Mouse (Mus musculus): ENCODE measurements around the gene Mrpl23. TPM values are rescaled to one million over a fixed set of nuclear protein-coding genes. Genes with fewer than 3 reads are reported as not detected.

Mrpl23 gene
- total and polyA plus RNA-seq, 3 experiments: 11.4 to 48.2 TPM; not detected in 1

DNA sequence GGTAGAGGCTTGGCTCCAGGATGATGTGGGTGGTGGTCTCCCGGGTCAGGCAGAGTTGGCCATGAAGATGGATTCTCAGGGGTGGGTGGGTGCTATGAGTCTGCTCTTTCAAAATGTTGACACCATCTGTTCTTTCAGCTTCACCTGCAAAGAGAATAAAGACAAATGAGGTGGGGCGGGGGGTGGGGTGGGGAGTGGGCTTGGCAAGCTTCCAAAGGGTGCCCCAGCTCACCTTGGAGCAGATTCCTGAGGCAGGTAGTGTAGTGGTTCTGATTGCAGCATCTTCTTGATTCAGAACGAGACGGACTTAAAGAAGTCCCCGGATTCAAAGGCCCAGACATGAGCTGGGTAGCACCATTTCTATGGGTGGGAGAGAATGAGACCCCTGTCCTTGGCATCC is 43.5 kb downstream of the Mrpl23 start:
- H3K36me3 ChIP-seq (ENCODE audit: control insufficient read depth in 1 of 2, insufficient read depth in 2 of 2, low read length in 2 of 2): no peaks in the 10 kb centered on the region
- H3K9ac ChIP-seq (ENCODE audit: control insufficient read depth, low read depth, low read length, poor library complexity, severe bottlenecking): no peak overlapping the region
- no peak for DNase-seq (ENCODE audit: low read depth, low spot score)
- no peak for TF ChIP-seq POLR2AphosphoS5 (IDR thresholded peaks at IDR 0.05; ENCODE audit: borderline replicate concordance, low read depth, low read length)
- no peak overlapping the region for H3K27ac ChIP-seq (ENCODE audit: control insufficient read depth, low read depth, low read length)
- H3K79me2 ChIP-seq (ENCODE audit: control insufficient read depth, insufficient read depth, low read length, poor library complexity): no peaks in the 10 kb centered on the region
- no peaks in the 10 kb centered on the region for H3K9me3 ChIP-seq (replicated peaks; ENCODE audit: insufficient read depth, low read length)
- H3K27me3 ChIP-seq (ENCODE audit: control insufficient read depth in 1 of 2, insufficient read depth in 2 of 2, low read length in 2 of 2): no peaks in the 10 kb centered on the region
- H3K4me3 ChIP-seq (ENCODE audit: control insufficient read depth in 1 of 2, insufficient read depth in 1 of 2, low read depth in 2 of 2, low read length in 2 of 2): no peak overlapping the region
- H3K4me1 ChIP-seq (ENCODE audit: control insufficient read depth in 1 of 2, insufficient read depth in 2 of 2, low read length in 2 of 2): no peaks in the 10 kb centered on the region

- H3K27me3 ChIP-seq (ENCODE audit: control insufficient read depth in 1 of 2, insufficient read depth in 2 of 2, low read length in 2 of 2): no peaks in the 10 kb centered on the region
- no peaks in the 10 kb centered on the region for H3K36me3 ChIP-seq (ENCODE audit: control insufficient read depth in 1 of 2, insufficient read depth in 2 of 2, low read length in 2 of 2)
- H3K9me3 ChIP-seq (replicated peaks; ENCODE audit: insufficient read depth, low read length): no peaks in the 10 kb centered on the region
- TF ChIP-seq RAD21 (IDR thresholded peaks at IDR 0.05; ENCODE audit: low read depth, low read length): no peak
- no peak for TF ChIP-seq EP300 (IDR thresholded peaks at IDR 0.05; ENCODE audit: low read depth in 1 of 2, low read length in 2 of 2)
- TF ChIP-seq TAL1 (IDR thresholded peaks at IDR 0.05; ENCODE audit: low read length): no peak
- TF ChIP-seq SIN3A (IDR thresholded peaks at IDR 0.05; ENCODE audit: low read length): no peak
- no peak for TF ChIP-seq ELF1 (IDR thresholded peaks at IDR 0.05; ENCODE audit: low read depth, low read length)
- no peak for TF ChIP-seq NELFE (IDR thresholded peaks at IDR 0.05; ENCODE audit: low read depth, low read length)
- TF ChIP-seq CHD1 (IDR thresholded peaks at IDR 0.05; ENCODE audit: low read depth, low read length): no peak
- no peak for TF ChIP-seq HCFC1 (IDR thresholded peaks at IDR 0.05; ENCODE audit: low read depth, low read length)
- TF ChIP-seq MEF2A (IDR thresholded peaks at IDR 0.05; ENCODE audit: extremely low read depth, insufficient replicate concordance, low read depth, low read length, poor library complexity, severe bottlenecking): no peak
- no peak for TF ChIP-seq MAX (IDR thresholded peaks at IDR 0.05; ENCODE audit: low read length)
- no peak for TF ChIP-seq SMC3 (IDR thresholded peaks at IDR 0.05; ENCODE audit: low read depth, low read length)
- TF ChIP-seq TCF12 (IDR thresholded peaks at IDR 0.05; ENCODE audit: low read depth, low read length): no peak
- no peak for TF ChIP-seq USF1 (IDR thresholded peaks at IDR 0.05; ENCODE audit: low read depth, low read length)
- TF ChIP-seq CTCF (IDR thresholded peaks at IDR 0.05 in 2 of 3, conservative IDR thresholded peaks at IDR 0.05 in 1 of 3; ENCODE audit: control insufficient read depth in 1 of 3, insufficient read depth in 1 of 3, low read depth in 2 of 3, low read length in 3 of 3, poor library complexity in 1 of 3, severe bottlenecking in 1 of 3): no peak
- TF ChIP-seq USF2 (IDR thresholded peaks at IDR 0.05; ENCODE audit: borderline replicate concordance in 1 of 2, insufficient read depth in 1 of 2, low read depth in 1 of 2, low read length in 2 of 2): no peak
- no peak for TF ChIP-seq POLR2AphosphoS2 (IDR thresholded peaks at IDR 0.05; ENCODE audit: low read length)
- TF ChIP-seq MAZ (IDR thresholded peaks at IDR 0.05; ENCODE audit: low read depth, low read length): no peak
- TF ChIP-seq ETS1 (IDR thresholded peaks at IDR 0.05; ENCODE audit: low read depth, low read length): no peak
- no peak for TF ChIP-seq MAFK (IDR thresholded peaks at IDR 0.05; ENCODE audit: borderline replicate concordance, low read depth, low read length)
- no peak for TF ChIP-seq POLR2AphosphoS5 (IDR thresholded peaks at IDR 0.05; ENCODE audit: borderline replicate concordance, low read depth, low read length)
- no peaks in the 10 kb centered on the region for H3K79me2 ChIP-seq (ENCODE audit: control insufficient read depth, insufficient read depth, low read length, poor library complexity)
- H3K27ac ChIP-seq (ENCODE audit: control insufficient read depth, low read depth, low read length): no peak overlapping the region
- no peak for DNase-seq (ENCODE audit: low read depth, low spot score)
- no peak overlapping the region for H3K4me3 ChIP-seq (ENCODE audit: control insufficient read depth in 1 of 2, insufficient read depth in 1 of 2, low read depth in 2 of 2, low read length in 2 of 2)
- no peaks in the 10 kb centered on the region for H3K4me1 ChIP-seq (ENCODE audit: control insufficient read depth in 1 of 2, insufficient read depth in 2 of 2, low read length in 2 of 2)
- no peak overlapping the region for H3K9ac ChIP-seq (ENCODE audit: control insufficient read depth, low read depth, low read length, poor library complexity, severe bottlenecking)
These were observed 44.2 kb downstream of the Mrpl23 start for GRCm38 (mm10) chr7:142576472-142577326.
